Mouse (Mus musculus): ENCODE data around the gene Ssbp4.

- TF ChIP-seq HCFC1 (IDR thresholded peaks at IDR 0.05; ENCODE audit: borderline replicate concordance, insufficient read depth, low read length) (peak; percentile 47; the same call in 1 of the 2 replicates), ZC3H11A (IDR thresholded peaks at IDR 0.05; ENCODE audit: borderline replicate concordance, low read depth, low read length) (0 out of 2 replicates have a peak, but pooled peaks have one; percentile 11), MAFK (IDR thresholded peaks at IDR 0.05; ENCODE audit: insufficient read depth, low read depth, low read length) (no peak), CHD2 (IDR thresholded peaks at IDR 0.05; ENCODE audit: low read depth, low read length) (peak; percentile 95)
Observed at GRCm38 (mm10) chr8:70607898-70608748, 549 bp downstream of the Ssbp4 start.

All from ES-E14 (cell line).